Mouse (Mus musculus) hindbrain, embryonic 11.5 days (tissue): ENCODE results near the gene Rfesd. TPM values are rescaled to one million over a fixed set of nuclear protein-coding genes. Genes with fewer than 3 reads are reported as not detected.

Source experiments
- ATAC-seq: fragments of 200-750 bp; cut with Nextera tagmentation; 2 replicates; pipeline ENCODE4 v1.8.0; 2017; ENCODE audit warnings: mild to moderate bottlenecking, moderate TSS enrichment, moderate library complexity; ENCODE audit not compliant: low FRiP score
- DNase-seq: peaks from one replicate; pipeline ENCODE4 v3.0.0-alpha.2; 2015; ENCODE audit warnings: low spot score
- H3K27ac ChIP-seq: fragments of 300-500 bp; sonication (generic); 2 replicates; pipeline ENCODE4 v1.5.1; 2014; ENCODE audit warnings: mild to moderate bottlenecking, low read depth, low read length
- H3K27me3 ChIP-seq: fragments of 300-500 bp; sonication (generic); 2 replicates; pipeline ENCODE4 v1.6.1; 2014; ENCODE audit warnings: mild to moderate bottlenecking, low read length, moderate library complexity, mixed read lengths; ENCODE audit not compliant: control insufficient read depth, insufficient read depth
- H3K36me3 ChIP-seq: fragments of 300-500 bp; sonication (generic); 2 replicates; pipeline ENCODE4 v1.6.1; 2014; ENCODE audit warnings: mild to moderate bottlenecking, low read length, moderate library complexity, mixed read lengths; ENCODE audit not compliant: control insufficient read depth, insufficient read depth
- H3K4me1 ChIP-seq: fragments of 300-500 bp; sonication (generic); replicated peaks from 2 replicates; pipeline ENCODE4 v1.6.1; 2014; ENCODE audit warnings: low read length, mixed read lengths; ENCODE audit not compliant: control insufficient read depth, insufficient read depth
- H3K4me2 ChIP-seq: fragments of 300-500 bp; sonication (generic); replicated peaks from 2 replicates; pipeline ENCODE4 v1.6.1; 2014; ENCODE audit warnings: mild to moderate bottlenecking, low read depth, low read length
- H3K4me3 ChIP-seq: fragments of 300-500 bp; sonication (generic); 2 replicates; pipeline ENCODE4 v1.5.1; 2014; ENCODE audit warnings: low read depth, low read length
- H3K9ac ChIP-seq: fragments of 300-500 bp; sonication (generic); 2 replicates; pipeline ENCODE4 v1.6.1; 2014; ENCODE audit warnings: low read depth, low read length
- H3K9me3 ChIP-seq: fragments of 300-500 bp; sonication (generic); 2 replicates; pipeline ENCODE4 v1.6.1; 2016; ENCODE audit warnings: low read length; ENCODE audit not compliant: control insufficient read depth
- WGBS: fragments of 180-500 bp; shearing (Covaris S2); extraction: QIAGEN DNeasy Blood & Tissue Kit; methylation state at CpG from one replicate; pipeline ENCODE4 v1.1.7; 2014; 5-methylcytosine and 5-hydroxymethylcytosine counted together
- polyA plus RNA-seq: library from polyadenylated mRNA; unstranded; fragments of >200 nt; fragmentation: Nextera tagmentation; extraction: Ambion mirVana; gene quantifications from 2 replicates; pipeline ENCODE4 v1.2.1, GENCODE M21; 2014

Rfesd gene
- polyA plus RNA-seq, 1 experiment from 2014 or later = 19.4 TPM

DNA sequence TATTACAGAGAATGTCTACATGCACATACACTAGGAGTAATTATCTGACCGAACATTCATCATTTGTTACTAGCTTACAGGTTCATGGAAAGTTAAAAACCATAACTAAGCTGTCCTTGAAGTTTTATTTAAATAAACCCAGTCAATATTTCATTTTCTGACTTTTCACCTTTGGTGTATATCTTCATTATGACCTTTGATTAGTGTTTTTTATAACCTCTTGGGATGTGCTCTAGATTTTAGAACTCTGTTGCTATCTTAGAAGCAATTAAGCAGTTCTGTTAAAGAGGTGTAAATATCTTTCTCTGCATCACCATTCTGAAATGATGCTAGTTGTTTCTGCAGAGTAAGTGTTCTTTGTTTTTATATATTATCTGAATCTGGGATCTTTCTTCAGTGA, 51.7 kb downstream of the Rfesd start, which contains the start of gene Spata9:
TSS of gene Spata9 (plus strand) at position 301 of the 400 bp plus-strand sequence.
- Histone ChIP-seq H3K9me3 (no peaks in the 10 kb centered on the region), H3K27me3 (no peaks in the 10 kb centered on the region)

DNA sequence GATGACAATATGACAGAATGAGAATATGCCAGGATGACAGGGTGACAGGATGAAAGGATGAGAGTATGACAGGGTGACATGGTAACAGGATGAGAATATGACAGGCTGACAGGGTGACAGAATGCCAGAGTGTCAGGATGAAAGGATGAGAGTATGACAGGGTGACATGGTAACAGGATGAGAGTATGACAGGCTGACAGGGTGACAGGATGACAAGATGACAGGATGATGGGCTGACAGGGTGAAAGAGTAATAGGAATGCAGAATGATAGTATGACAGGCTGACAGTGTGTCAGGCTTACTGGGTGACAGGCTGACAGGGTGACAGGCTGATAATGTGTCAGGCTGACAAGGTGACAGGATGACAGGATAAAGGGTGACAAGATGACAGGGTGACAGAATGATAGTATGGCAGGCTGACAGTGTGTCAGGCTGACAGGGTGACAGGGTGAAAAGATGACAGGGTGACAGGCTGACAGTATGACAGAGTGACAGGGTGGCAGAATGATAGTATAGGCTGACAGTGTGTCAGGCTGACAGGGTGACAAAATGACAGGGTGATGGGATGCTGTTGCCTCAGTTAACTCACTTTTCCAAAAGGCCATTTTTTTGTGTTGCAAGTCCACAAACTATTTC, 63.0 kb downstream of the Rfesd start:
- Histone ChIP-seq H3K36me3 (no peaks in the 10 kb centered on the region), H3K27me3 (no peaks in the 10 kb centered on the region), H3K4me3 (no peak overlapping the region), H3K27ac (no peak overlapping the region), H3K9me3 (no peaks in the 10 kb centered on the region), H3K9ac (no peak overlapping the region), H3K4me2 (no peak overlapping the region), H3K4me1 (no peaks in the 10 kb centered on the region)
- no peak for DNase-seq
- no peak; the same call in 1 of the 2 replicates for ATAC-seq

More for the DNA sequence above, 51.7 kb downstream of the Rfesd start, which contains the start of gene Spata9:
- H3K36me3 ChIP-seq = no peaks in the 10 kb centered on the region
- H3K4me1 ChIP-seq = no peaks in the 10 kb centered on the region
- no peak within 1 kb of the TSS for H3K27ac ChIP-seq
- ATAC-seq = no peak
- H3K4me2 ChIP-seq = no peak within 1 kb of the TSS
- no peak within 1 kb of the TSS for H3K9ac ChIP-seq
- WGBS = 77% methylated on average over 1 of the region's 1 CpGs
- DNase-seq = no peak
- H3K4me3 ChIP-seq = no peak within 1 kb of the TSS

Other genes starting within 250 kb of the Rfesd start
- 36.5 and 42.2 TPM in 2 replicates for gene Glrx, start 178.9 kb downstream of the Rfesd start, polyA plus RNA-seq
- 55.2 and 64.5 TPM in 2 replicates for gene Rhobtb3, start 74.8 kb downstream of the Rfesd start, polyA plus RNA-seq
- 0.97 and 1.0 TPM in 2 replicates for gene Spata9, start 51.6 kb downstream of the Rfesd start, polyA plus RNA-seq
- gene Gpr150, start 38.3 kb upstream of the Rfesd start, polyA plus RNA-seq = 0.37 and 0.39 TPM in 2 replicates
- 5.0 and 5.5 TPM in 2 replicates for gene Arsk, start 79.9 kb upstream of the Rfesd start, polyA plus RNA-seq
- gene Ttc37, start 80.0 kb upstream of the Rfesd start, polyA plus RNA-seq = 17.4 and 20.1 TPM in 2 replicates